Mouse (Mus musculus) forebrain, embryonic 12.5 days (tissue): ENCODE results near the gene Ip6k2. TPM values are rescaled to one million over a fixed set of nuclear protein-coding genes. Genes with fewer than 3 reads are reported as not detected.

ENCODE experiments used
- ATAC-seq: fragments of 200-750 bp; cut with Nextera tagmentation; 2 replicates; pipeline ENCODE4 v1.8.0; 2017; ENCODE audit warnings: moderate TSS enrichment; ENCODE audit not compliant: low FRiP score
- H3K27ac ChIP-seq: fragments of 300-500 bp; sonication (generic); 2 replicates; pipeline ENCODE4 v1.5.1; 2016; ENCODE audit warnings: mild to moderate bottlenecking
- H3K27me3 ChIP-seq: fragments of 300-500 bp; sonication (generic); 2 replicates; pipeline ENCODE4 v1.6.1; 2016; ENCODE audit warnings: mild to moderate bottlenecking
- H3K36me3 ChIP-seq: fragments of 300-500 bp; sonication (generic); replicated peaks from 2 replicates; pipeline ENCODE4 v1.6.1; 2016; ENCODE audit warnings: mild to moderate bottlenecking
- H3K4me1 ChIP-seq: fragments of 300-500 bp; sonication (generic); 2 replicates; pipeline ENCODE4 v1.6.1; 2016
- H3K4me2 ChIP-seq: fragments of 300-500 bp; sonication (generic); 2 replicates; pipeline ENCODE4 v1.6.1; 2016; ENCODE audit warnings: mild to moderate bottlenecking, moderate library complexity
- H3K4me3 ChIP-seq: fragments of 300-500 bp; sonication (generic); replicated peaks from 2 replicates; pipeline ENCODE4 v1.5.1; 2016; ENCODE audit warnings: mild to moderate bottlenecking
- H3K9ac ChIP-seq: fragments of 300-500 bp; sonication (generic); 2 replicates; pipeline ENCODE4 v1.6.1; 2016; ENCODE audit warnings: mild to moderate bottlenecking
- H3K9me3 ChIP-seq: fragments of 300-500 bp; sonication (generic); 2 replicates; pipeline ENCODE4 v1.6.1; 2016
- WGBS: fragments of 180-500 bp; shearing (Covaris S2); methylation state at CpG from one replicate; pipeline ENCODE4 v1.1.7; 2016; 5-methylcytosine and 5-hydroxymethylcytosine counted together
- polyA plus RNA-seq: library from polyadenylated mRNA; unstranded; fragments of >200 nt; fragmentation: Nextera tagmentation; extraction: Ambion mirVana; gene quantifications from 2 replicates; pipeline ENCODE4 v1.2.1, GENCODE M21; 2016

Gene Ip6k2
- polyA plus RNA-seq, 1 experiment from 2014 or later, result 140 TPM

- Histone ChIP-seq H3K36me3 (peaks cover 10% of the 10 kb centered on the region; the same call in 1 of the 2 replicates), H3K9ac (no peak overlapping the region), H3K4me3 (peak overlapping the region; percentile 86), H3K4me1 (peaks cover 67% of the 10 kb centered on the region), H3K27ac (no peak overlapping the region), H3K27me3 (no peaks in the 10 kb centered on the region), H3K9me3 (no peaks in the 10 kb centered on the region), H3K4me2 (peak overlapping the region; percentile 80)
- 85% methylated on average over 1 of the region's 1 CpGs for WGBS
- no peak for ATAC-seq
Measured at GRCm38 (mm10) chr9:108786494-108786893, 2.9 kb downstream of the Ip6k2 start.

- H3K4me3 ChIP-seq, result no peak overlapping the region
- no peaks in the 10 kb centered on the region for H3K9me3 ChIP-seq
- H3K27me3 ChIP-seq, result no peaks in the 10 kb centered on the region
- ATAC-seq, result no peak
- H3K36me3 ChIP-seq, result peaks cover 10% of the 10 kb centered on the region; the same call in 1 of the 2 replicates
- H3K9ac ChIP-seq, result no peak overlapping the region
- H3K4me2 ChIP-seq, result peak overlapping the region; percentile 21
- H3K27ac ChIP-seq, result no peak overlapping the region
- 95% methylated on average over 2 of the region's 2 CpGs for WGBS
- H3K4me1 ChIP-seq, result peaks cover 70% of the 10 kb centered on the region
Measured at GRCm38 (mm10) chr9:108787080-108787479, 3.5 kb downstream of the Ip6k2 start.

- no peak overlapping the region for H3K4me2 ChIP-seq
- peaks cover 79% of the 10 kb centered on the region for H3K4me1 ChIP-seq
- H3K27me3 ChIP-seq, result no peaks in the 10 kb centered on the region
- no peaks in the 10 kb centered on the region for H3K9me3 ChIP-seq
- H3K36me3 ChIP-seq, result peaks cover 13% of the 10 kb centered on the region; the same call in 1 of the 2 replicates
- H3K4me3 ChIP-seq, result no peak overlapping the region
- no peak overlapping the region for H3K9ac ChIP-seq
- WGBS, result 82% methylated on average over 3 of the region's 3 CpGs
- H3K27ac ChIP-seq, result no peak overlapping the region
- ATAC-seq, result no peak
Measured at GRCm38 (mm10) chr9:108788713-108789112, 5.1 kb downstream of the Ip6k2 start.

- no peak for ATAC-seq
- 91% methylated on average over 1 of the region's 1 CpGs for WGBS
- no peaks in the 10 kb centered on the region for H3K9me3 ChIP-seq
- no peak overlapping the region for H3K4me3 ChIP-seq
- H3K9ac ChIP-seq, result no peak overlapping the region
- no peak overlapping the region for H3K27ac ChIP-seq
- H3K36me3 ChIP-seq, result peaks cover 24% of the 10 kb centered on the region
- peaks cover 90% of the 10 kb centered on the region for H3K4me1 ChIP-seq
- H3K4me2 ChIP-seq, result no peak overlapping the region
- H3K27me3 ChIP-seq, result no peaks in the 10 kb centered on the region
Measured at GRCm38 (mm10) chr9:108792307-108792706, 8.7 kb downstream of the Ip6k2 start.

- Histone ChIP-seq H3K9ac (no peak overlapping the region), H3K27me3 (no peaks in the 10 kb centered on the region), H3K4me1 (peaks cover 90% of the 10 kb centered on the region), H3K9me3 (no peaks in the 10 kb centered on the region), H3K4me2 (no peak overlapping the region), H3K36me3 (peaks cover 28% of the 10 kb centered on the region), H3K4me3 (no peak overlapping the region), H3K27ac (no peak overlapping the region)
- 44% methylated on average over 3 of the region's 3 CpGs for WGBS
- ATAC-seq, result no peak
Measured at GRCm38 (mm10) chr9:108792730-108793129, 9.1 kb downstream of the Ip6k2 start.

- ATAC-seq, result no peak
- no peak overlapping the region for H3K4me2 ChIP-seq
Measured at GRCm38 (mm10) chr9:108795281-108795680, 11.7 kb downstream of the Ip6k2 start.

GRCm38 (mm10) chr9:108795762-108796161 is 12.2 kb downstream of the Ip6k2 start:
- WGBS, result 44% methylated on average over 11 of the region's 11 CpGs
- Histone ChIP-seq H3K36me3 (peaks cover 53% of the 10 kb centered on the region), H3K27ac (peak overlapping the region; percentile 56), H3K9ac (peak overlapping the region; percentile 12; the same call in 1 of the 2 replicates), H3K9me3 (no peaks in the 10 kb centered on the region), H3K4me2 (peak overlapping the region; percentile 31), H3K4me3 (peak overlapping the region; percentile 7), H3K4me1 (peaks cover 66% of the 10 kb centered on the region), H3K27me3 (no peaks in the 10 kb centered on the region)
- peak; percentile 63; the same call in 1 of the 2 replicates for ATAC-seq

More at GRCm38 (mm10) chr9:108795281-108795680, 11.7 kb downstream of the Ip6k2 start:
- no peak overlapping the region for H3K9ac ChIP-seq
- H3K4me1 ChIP-seq, result peaks cover 66% of the 10 kb centered on the region
- 68% methylated on average over 2 of the region's 2 CpGs for WGBS
- peaks cover 52% of the 10 kb centered on the region for H3K36me3 ChIP-seq
- H3K9me3 ChIP-seq, result no peaks in the 10 kb centered on the region
- no peaks in the 10 kb centered on the region for H3K27me3 ChIP-seq
- H3K4me3 ChIP-seq, result no peak overlapping the region
- H3K27ac ChIP-seq, result no peak overlapping the region

GRCm38 (mm10) chr9:108796351-108796981 is 12.9 kb downstream of the Ip6k2 start:
- WGBS, result 65% methylated on average over 4 of the region's 4 CpGs
- H3K4me1 ChIP-seq, result peaks cover 60% of the 10 kb centered on the region
- no peaks in the 10 kb centered on the region for H3K9me3 ChIP-seq
- H3K4me2 ChIP-seq, result peak overlapping the region; percentile 31
- no peak overlapping the region for H3K9ac ChIP-seq
- peaks cover 59% of the 10 kb centered on the region for H3K36me3 ChIP-seq
- no peak overlapping the region for H3K4me3 ChIP-seq
- 0 out of 2 replicates have a peak overlapping the region, but pooled peaks have one; percentile 19 for H3K27ac ChIP-seq
- H3K27me3 ChIP-seq, result no peaks in the 10 kb centered on the region
- 0 out of 2 replicates have a peak, but pooled peaks have one; percentile 13 for ATAC-seq

GRCm38 (mm10) chr9:108797477-108797876 is 13.9 kb downstream of the Ip6k2 start:
- H3K9me3 ChIP-seq, result no peaks in the 10 kb centered on the region
- H3K36me3 ChIP-seq, result peaks cover 69% of the 10 kb centered on the region
- WGBS, result 86% methylated on average over 7 of the region's 7 CpGs
- no peak overlapping the region for H3K4me3 ChIP-seq
- H3K9ac ChIP-seq, result no peak overlapping the region
- no peak overlapping the region for H3K4me2 ChIP-seq
- peaks cover 50% of the 10 kb centered on the region for H3K4me1 ChIP-seq
- ATAC-seq, result peak; percentile 37; the same call in 1 of the 2 replicates
- H3K27me3 ChIP-seq, result no peaks in the 10 kb centered on the region
- 0 out of 2 replicates have a peak overlapping the region, but pooled peaks have one; percentile 19 for H3K27ac ChIP-seq

GRCm38 (mm10) chr9:108798508-108799075 is 15.0 kb downstream of the Ip6k2 start:
- 90% methylated on average over 5 of the region's 5 CpGs for WGBS
- Histone ChIP-seq H3K9ac (no peak overlapping the region), H3K36me3 (peaks cover 71% of the 10 kb centered on the region), H3K4me1 (peaks cover 39% of the 10 kb centered on the region), H3K9me3 (no peaks in the 10 kb centered on the region), H3K27me3 (no peaks in the 10 kb centered on the region), H3K4me2 (no peak overlapping the region), H3K27ac (no peak overlapping the region), H3K4me3 (no peak overlapping the region)
- ATAC-seq, result no peak

- no peak for ATAC-seq
- H3K27me3 ChIP-seq, result no peaks in the 10 kb centered on the region
- no peak overlapping the region for H3K27ac ChIP-seq
- H3K4me3 ChIP-seq, result no peak overlapping the region
- 89% methylated on average over 3 of the region's 3 CpGs for WGBS
- H3K9me3 ChIP-seq, result no peaks in the 10 kb centered on the region
- H3K9ac ChIP-seq, result no peak overlapping the region
- H3K4me2 ChIP-seq, result no peak overlapping the region
- H3K4me1 ChIP-seq, result peaks cover 31% of the 10 kb centered on the region
- peaks cover 75% of the 10 kb centered on the region for H3K36me3 ChIP-seq
Measured at GRCm38 (mm10) chr9:108799564-108799963, 16.0 kb downstream of the Ip6k2 start.

- H3K9me3 ChIP-seq, result no peaks in the 10 kb centered on the region
- no peaks in the 10 kb centered on the region; the same call in 1 of the 2 replicates for H3K27me3 ChIP-seq
- H3K27ac ChIP-seq, result no peak overlapping the region
- ATAC-seq, result no peak
- no peak overlapping the region for H3K4me2 ChIP-seq
- WGBS, result 92% methylated on average over 8 of the region's 8 CpGs
- peaks cover 58% of the 10 kb centered on the region for H3K36me3 ChIP-seq
- no peak overlapping the region for H3K9ac ChIP-seq
- peaks cover 15% of the 10 kb centered on the region for H3K4me1 ChIP-seq
- no peak overlapping the region for H3K4me3 ChIP-seq
Measured at GRCm38 (mm10) chr9:108805768-108806167, 22.2 kb downstream of the Ip6k2 start.
